ENCODE assay signal across 7 mouse cellular contexts in genomic region chr10:80262169-80262568, GRCm38 (mm10). TPM values are rescaled to one million over a fixed set of nuclear protein-coding genes. Genes with fewer than 3 reads are reported as not detected.
A peak's percentile ranks its signal among the peaks of the same experiment; 100 is the strongest.
DNase-seq lines count a peak whose midpoint lies in the region; ATAC-seq and TF ChIP-seq lines count a peak whose summit lies in the region.

No protein-coding gene starts in this region.

- H3K4me3 ChIP-seq in liver, adult 2 months (ENCODE audit: insufficient read depth, low read depth, low read length): peak overlapping the region; percentile 4; the same call in 1 of the 2 replicates
- H3K4me3 ChIP-seq in embryonic facial prominence, embryonic 13.5 days: peak overlapping the region; percentile 49
- peak overlapping the region; percentile 41; the same call in 1 of the 2 replicates for H3K4me3 ChIP-seq in hindbrain, embryonic 15.5 days
- H3K4me3 ChIP-seq in neural tube, embryonic 14.5 days (ENCODE audit: low read depth, low read length): no peak overlapping the region

- H3K4me2 ChIP-seq in embryonic facial prominence, embryonic 13.5 days: peak overlapping the region; percentile 77
- H3K4me2 ChIP-seq in hindbrain, embryonic 15.5 days: peak overlapping the region; percentile 66
- H3K4me2 ChIP-seq in neural tube, embryonic 14.5 days (ENCODE audit: low read depth, low read length): peak overlapping the region; percentile 78

- WGBS in liver, adult 2 months: 30% methylated on average over 12 of the region's 12 CpGs
- 76% methylated on average over 12 of the region's 12 CpGs for WGBS in embryonic facial prominence, embryonic 13.5 days
- 75% methylated on average over 12 of the region's 12 CpGs for WGBS in hindbrain, embryonic 15.5 days
- WGBS in neural tube, embryonic 14.5 days: 73% methylated on average over 12 of the region's 12 CpGs

- ATAC-seq in embryonic facial prominence, embryonic 13.5 days (ENCODE audit: insufficient number of reproducible peaks, insufficient read depth, low FRiP score, low TSS enrichment, low read depth): no peak
- ATAC-seq in hindbrain, embryonic 15.5 days (ENCODE audit: low FRiP score, low read depth): no peak
- no peak for ATAC-seq in neural tube, embryonic 14.5 days (ENCODE audit: low read depth)
- no peak for ATAC-seq in CD4-positive, CD25-positive, alpha-beta regulatory T cell, adult 4 months

- H3K27me3 ChIP-seq in liver, adult 2 months (ENCODE audit: control insufficient read depth, insufficient read depth, low read length): no peaks in the 10 kb centered on the region
- H3K27me3 ChIP-seq in embryonic facial prominence, embryonic 13.5 days: no peaks in the 10 kb centered on the region
- H3K27me3 ChIP-seq in hindbrain, embryonic 15.5 days: no peaks in the 10 kb centered on the region
- H3K27me3 ChIP-seq in neural tube, embryonic 14.5 days (ENCODE audit: control insufficient read depth, insufficient read depth, low read length): no peaks in the 10 kb centered on the region

- TF ChIP-seq CTCF in liver, adult 2 months (IDR thresholded peaks at IDR 0.05; ENCODE audit: low read depth, low read length): no peak

- DNase-seq in liver, adult 2 months (ENCODE audit: extremely low read depth, low read depth, low spot score): no peak
- no peak for DNase-seq in liver
- DNase-seq in retina, embryonic 14.5 days (ENCODE audit: low spot score): no peak

- H3K36me3 ChIP-seq in liver, adult 2 months (ENCODE audit: control insufficient read depth, insufficient read depth, low read length): 0 out of 2 replicates have a peak, but pooled peaks cover 1% of the 10 kb centered on the region
- peaks cover 23% of the 10 kb centered on the region for H3K36me3 ChIP-seq in embryonic facial prominence, embryonic 13.5 days
- peaks cover 9% of the 10 kb centered on the region for H3K36me3 ChIP-seq in hindbrain, embryonic 15.5 days
- H3K36me3 ChIP-seq in neural tube, embryonic 14.5 days (ENCODE audit: control insufficient read depth, insufficient read depth, low read length): peaks cover 14% of the 10 kb centered on the region

- peak overlapping the region; percentile 65 for H3K27ac ChIP-seq in liver, adult 2 months (replicated peaks; ENCODE audit: insufficient read depth, low read depth, low read length)
- peak overlapping the region; percentile 96 for H3K27ac ChIP-seq in embryonic facial prominence, embryonic 13.5 days
- peak overlapping the region; percentile 83 for H3K27ac ChIP-seq in hindbrain, embryonic 15.5 days (replicated peaks)
- H3K27ac ChIP-seq in neural tube, embryonic 14.5 days (ENCODE audit: low read depth, low read length): no peak overlapping the region

- no peak for TF ChIP-seq POLR2A in liver, adult 2 months (IDR thresholded peaks at IDR 0.05; ENCODE audit: extremely low read depth, insufficient read depth, low read length)

- no peaks in the 10 kb centered on the region for H3K9me3 ChIP-seq in embryonic facial prominence, embryonic 13.5 days
- no peaks in the 10 kb centered on the region for H3K9me3 ChIP-seq in hindbrain, embryonic 15.5 days
- no peaks in the 10 kb centered on the region for H3K9me3 ChIP-seq in neural tube, embryonic 14.5 days (ENCODE audit: control insufficient read depth, low read length)

- peaks cover 20% of the 10 kb centered on the region for H3K4me1 ChIP-seq in liver, adult 2 months (ENCODE audit: control insufficient read depth, insufficient read depth, low read length)
- peaks cover 46% of the 10 kb centered on the region for H3K4me1 ChIP-seq in embryonic facial prominence, embryonic 13.5 days
- H3K4me1 ChIP-seq in hindbrain, embryonic 15.5 days (replicated peaks): peaks cover 59% of the 10 kb centered on the region
- peaks cover 32% of the 10 kb centered on the region for H3K4me1 ChIP-seq in neural tube, embryonic 14.5 days (ENCODE audit: control insufficient read depth, insufficient read depth, low read length)

- H3K79me2 ChIP-seq in liver, adult 2 months (ENCODE audit: control insufficient read depth, insufficient read depth, low read length): peaks cover 21% of the 10 kb centered on the region; the same call in 1 of the 2 replicates

- no peak overlapping the region for H3K9ac ChIP-seq in liver, adult 2 months (ENCODE audit: low read depth, low read length)
- H3K9ac ChIP-seq in embryonic facial prominence, embryonic 13.5 days: peak overlapping the region; percentile 69
- no peak overlapping the region for H3K9ac ChIP-seq in hindbrain, embryonic 15.5 days
- no peak overlapping the region for H3K9ac ChIP-seq in neural tube, embryonic 14.5 days (replicated peaks; ENCODE audit: low read depth, low read length)

RNA-seq across cellular contexts. Expression of gene Dazap1, which starts 0.9 kb away (rescaled TPM):
- total RNA-seq in liver, adult 2 months (2014; rRNA removed): 38.0 and 39.9 TPM in 2 replicates
- 39.9 and 43.5 TPM in 2 replicates for polyA plus RNA-seq in liver, adult 2 months (2012; rRNA removed)
- polyA plus RNA-seq in embryonic facial prominence, embryonic 13.5 days (2015; fragmentation: Nextera tagmentation; extraction: Ambion mirVana): 66.0 and 70.6 TPM in 2 replicates
- polyA plus RNA-seq in hindbrain, embryonic 15.5 days (2015; fragmentation: Nextera tagmentation; extraction: Ambion mirVana): 46.9 and 51.3 TPM in 2 replicates
- polyA plus RNA-seq in neural tube, embryonic 14.5 days (2014; fragmentation: Nextera tagmentation; extraction: Ambion mirVana): 37.5 and 39.8 TPM in 2 replicates
- 10 to 100 TPM; 10.4 to 14.7 TPM for polyA plus RNA-seq in CD4-positive, CD25-positive, alpha-beta regulatory T cell, adult 4 months (2017; shearing (Covaris generic))

RNA-seq across cellular contexts. Expression of gene Gamt, which starts 1.4 kb away (rescaled TPM):
- total RNA-seq in liver, adult 2 months (2014; rRNA removed): 241 and 277 TPM in 2 replicates
- polyA plus RNA-seq in liver, adult 2 months (2012; rRNA removed): 670 and 715 TPM in 2 replicates
- 27.2 and 33.6 TPM in 2 replicates for polyA plus RNA-seq in embryonic facial prominence, embryonic 13.5 days (2015; fragmentation: Nextera tagmentation; extraction: Ambion mirVana)
- polyA plus RNA-seq in hindbrain, embryonic 15.5 days (2015; fragmentation: Nextera tagmentation; extraction: Ambion mirVana): 24.6 and 28.1 TPM in 2 replicates
- polyA plus RNA-seq in neural tube, embryonic 14.5 days (2014; fragmentation: Nextera tagmentation; extraction: Ambion mirVana): 18.6 and 25.8 TPM in 2 replicates
- polyA plus RNA-seq in CD4-positive, CD25-positive, alpha-beta regulatory T cell, adult 4 months (2017; shearing (Covaris generic)): under 1 TPM in 1 of 2 experiments, not detected in 1; 0.47 TPM

RNA-seq across cellular contexts. Expression of gene Ndufs7, which starts 13.2 kb away (rescaled TPM):
- total RNA-seq in liver, adult 2 months (2014; rRNA removed): 165 and 186 TPM in 2 replicates
- polyA plus RNA-seq in liver, adult 2 months (2012; rRNA removed): 551 and 560 TPM in 2 replicates
- 266 and 299 TPM in 2 replicates for polyA plus RNA-seq in embryonic facial prominence, embryonic 13.5 days (2015; fragmentation: Nextera tagmentation; extraction: Ambion mirVana)
- polyA plus RNA-seq in hindbrain, embryonic 15.5 days (2015; fragmentation: Nextera tagmentation; extraction: Ambion mirVana): 311 and 321 TPM in 2 replicates
- 309 and 366 TPM in 2 replicates for polyA plus RNA-seq in neural tube, embryonic 14.5 days (2014; fragmentation: Nextera tagmentation; extraction: Ambion mirVana)
- 100 to 1,000 TPM; 231 to 237 TPM for polyA plus RNA-seq in CD4-positive, CD25-positive, alpha-beta regulatory T cell, adult 4 months (2017; shearing (Covaris generic))

RNA-seq across cellular contexts. Expression of gene Rps15, which starts 30.1 kb away (rescaled TPM):
- total RNA-seq in liver, adult 2 months (2014; rRNA removed): 510 and 571 TPM in 2 replicates
- polyA plus RNA-seq in liver, adult 2 months (2012; rRNA removed): 686 and 1,012 TPM in 2 replicates
- 1,000 and 1,047 TPM in 2 replicates for polyA plus RNA-seq in embryonic facial prominence, embryonic 13.5 days (2015; fragmentation: Nextera tagmentation; extraction: Ambion mirVana)
- 551 and 587 TPM in 2 replicates for polyA plus RNA-seq in hindbrain, embryonic 15.5 days (2015; fragmentation: Nextera tagmentation; extraction: Ambion mirVana)
- 537 and 599 TPM in 2 replicates for polyA plus RNA-seq in neural tube, embryonic 14.5 days (2014; fragmentation: Nextera tagmentation; extraction: Ambion mirVana)
- 1,000 to 10,000 TPM; 1,622 to 1,794 TPM for polyA plus RNA-seq in CD4-positive, CD25-positive, alpha-beta regulatory T cell, adult 4 months (2017; shearing (Covaris generic))

RNA-seq across cellular contexts. Expression of gene Apc2, which starts 33.6 kb away (rescaled TPM):
- 0.09 and 0.20 TPM in 2 replicates for total RNA-seq in liver, adult 2 months (2014; rRNA removed)
- 0.19 and 0.20 TPM in 2 replicates for polyA plus RNA-seq in liver, adult 2 months (2012; rRNA removed)
- 9.3 and 9.4 TPM in 2 replicates for polyA plus RNA-seq in embryonic facial prominence, embryonic 13.5 days (2015; fragmentation: Nextera tagmentation; extraction: Ambion mirVana)
- polyA plus RNA-seq in hindbrain, embryonic 15.5 days (2015; fragmentation: Nextera tagmentation; extraction: Ambion mirVana): 175 and 181 TPM in 2 replicates
- polyA plus RNA-seq in neural tube, embryonic 14.5 days (2014; fragmentation: Nextera tagmentation; extraction: Ambion mirVana): 169 and 231 TPM in 2 replicates
- under 1 TPM in 1 of 2 experiments, not detected in 1; 0.16 TPM for polyA plus RNA-seq in CD4-positive, CD25-positive, alpha-beta regulatory T cell, adult 4 months (2017; shearing (Covaris generic))

Comparison
In these comparisons a context has a peak if more than half of its experiments do, and no peak if none do; other contexts are left out.
1. RNA of gene Gamt, which starts 1.4 kb away (polyA plus RNA-seq): 670 to 715 TPM in liver, adult 2 months; 24.6 to 28.1 TPM in hindbrain, embryonic 15.5 days, 27.2 to 33.6 TPM in embryonic facial prominence, embryonic 13.5 days, 18.6 to 25.8 TPM in neural tube, embryonic 14.5 days and 0.47 TPM in CD4-positive, CD25-positive, alpha-beta regulatory T cell, adult 4 months; every median in the first group is over 10 times any median in the second.
2. Peak in every context shown above with its lines, with median percentiles within 50 percentile points of each other: H3K4me2 ChIP-seq.